Comparison of ENCODE assay signal across 16 mouse cellular contexts in genomic region chr2:11512127-11512526, GRCm38 (mm10).
"Had no signal": no experiment of that assay in that cellular context is flagged by ENCODE, and none has a peak within 500 bp of the region (broad histone marks: within the 10 kb centered on the region; RNA-seq: fewer than 3 reads in every experiment).

No protein-coding gene starts in this region.

- H3K9me3 ChIP-seq: kidney, embryonic 15.5 days; liver, embryonic 13.5 days had no signal

- H3K4me3 ChIP-seq: kidney, embryonic 15.5 days; left cerebral cortex, adult 2 months; liver, embryonic 13.5 days had no signal

- H3K36me3 ChIP-seq: kidney, embryonic 15.5 days; liver, embryonic 13.5 days had no signal

- H3K4me1 ChIP-seq: kidney, embryonic 15.5 days had no signal

- DNase-seq: kidney, adult 2 months; kidney, postnatal 10 days; kidney, postnatal 36 days; layer of hippocampus, postnatal 36 days; liver, embryonic 13.5 days; lung, adult 2 months; lung, postnatal 14 days; lung, postnatal 4 days; midbrain, embryonic 14.5 days; right cerebral cortex, adult 18-20 months; right cerebral cortex, postnatal 14 days; right cerebral cortex, postnatal 4 days; thymus, postnatal 25 days had no signal

- H3K27me3 ChIP-seq: kidney, embryonic 15.5 days; liver, embryonic 13.5 days had no signal

- H3K27ac ChIP-seq: kidney, embryonic 15.5 days; left cerebral cortex, adult 2 months; liver, embryonic 13.5 days; stomach, postnatal 0 days had no signal
